Mouse (Mus musculus) CH12.LX (cell line): Measurements from ENCODE around the gene Ssbp4. TPM values are rescaled to one million over a fixed set of nuclear protein-coding genes. Genes with fewer than 3 reads are reported as not detected.

ENCODE experiments used
- DNase-seq: peaks from one replicate; pipeline ENCODE4 v3.0.0-alpha.2; 2013; ENCODE audit errors: extremely low read depth
- H3K27ac ChIP-seq: 2 replicates; pipeline ENCODE4 v1.5.1; 2012; ENCODE audit warnings: low read depth, mild to moderate bottlenecking, control low read depth, moderate library complexity; ENCODE audit not compliant: insufficient read depth
- H3K27me3 ChIP-seq: replicated peaks from 2 replicates; pipeline ENCODE3; 2012; ENCODE audit warnings: inconsistent platforms
- H3K36me3 ChIP-seq, 2 experiments: replicated peaks in 1 of 2; 2 replicates each; pipeline versions ENCODE3 to v1.6.1; 2012; ENCODE audit warnings: inconsistent platforms in 1 of 2, low read length in 1 of 2, mild to moderate bottlenecking in 1 of 2, mixed read lengths in 1 of 2, moderate library complexity in 1 of 2; ENCODE audit not compliant: control insufficient read depth in 1 of 2, insufficient read depth in 1 of 2
- H3K4me1 ChIP-seq, 2 experiments: 2 replicates each; pipeline ENCODE4 v1.6.1; 2012; ENCODE audit warnings: inconsistent platforms in 1 of 2, moderate library complexity in 1 of 2; ENCODE audit not compliant: insufficient read depth in 2 of 2, control insufficient read depth in 1 of 2
- H3K4me2 ChIP-seq: 2 replicates; pipeline ENCODE4 v1.6.1; 2012; ENCODE audit warnings: low read depth, mild to moderate bottlenecking, control low read depth; ENCODE audit not compliant: poor library complexity, insufficient read depth, severe bottlenecking
- H3K4me3 ChIP-seq, 3 experiments: fragments of 150-350 bp in 1 of 3; sonication (generic) in 1 of 3; replicated peaks in 1 of 3; 2 replicates each; pipeline versions ENCODE3 to v1.5.1; 2011 to 2012; ENCODE audit warnings: low read depth in 2 of 3, low read length in 2 of 3, mild to moderate bottlenecking in 2 of 3, moderate library complexity in 2 of 3, control low read depth in 1 of 3, improper control_type of control experiment in 1 of 3, inconsistent platforms in 1 of 3, mixed read lengths in 1 of 3; ENCODE audit not compliant: poor library complexity in 1 of 3
- H3K79me2 ChIP-seq: replicated peaks from 2 replicates; pipeline ENCODE4 v1.6.1; 2012; ENCODE audit warnings: mild to moderate bottlenecking, moderate library complexity; ENCODE audit not compliant: control insufficient read depth, poor library complexity, insufficient read depth, severe bottlenecking; ENCODE audit errors: extremely low read depth
- H3K9ac ChIP-seq: 2 replicates; pipeline ENCODE4 v1.6.1; 2012; ENCODE audit warnings: low read depth, mild to moderate bottlenecking, control low read depth, moderate library complexity; ENCODE audit not compliant: insufficient read depth
- H3K9me3 ChIP-seq: replicated peaks from 2 replicates; pipeline ENCODE3; 2012; ENCODE audit warnings: low read length, inconsistent platforms, mixed read lengths
- BHLHE40 ChIP-seq: IDR thresholded peaks from 2 replicates; pipeline ENCODE4 v1.6.1; 2011; ENCODE audit warnings: mild to moderate bottlenecking, low read depth, low read length, improper control_type of control experiment
- CHD1 ChIP-seq: IDR thresholded peaks from 2 replicates; pipeline ENCODE4 v1.6.1; 2012; ENCODE audit warnings: low read depth, low read length, improper control_type of control experiment, inconsistent platforms
- CHD2 ChIP-seq: IDR thresholded peaks from 2 replicates; pipeline ENCODE4 v1.6.1; 2011; ENCODE audit warnings: low read length, improper control_type of control experiment
- CTCF ChIP-seq, 2 experiments: IDR thresholded peaks in 1 of 2; conservative IDR thresholded peaks in 1 of 2; 2 replicates each; pipeline ENCODE4 v1.5.1; 2011 to 2012; ENCODE audit warnings: low read depth in 2 of 2, low read length in 2 of 2, improper control_type of control experiment in 1 of 2, inconsistent platforms in 1 of 2, mild to moderate bottlenecking in 1 of 2, moderate library complexity in 1 of 2
- E2F4 ChIP-seq: IDR thresholded peaks from 2 replicates; pipeline ENCODE4 v1.6.1; 2011; ENCODE audit warnings: low read depth, low read length, improper control_type of control experiment; ENCODE audit not compliant: insufficient replicate concordance
- ELF1 ChIP-seq: IDR thresholded peaks from 2 replicates; pipeline ENCODE4 v1.6.1; 2014; ENCODE audit warnings: low read depth, mild to moderate bottlenecking, inconsistent platforms, low read length, improper control_type of control experiment
- EP300 ChIP-seq: IDR thresholded peaks from 2 replicates; pipeline ENCODE4 v1.6.1; 2011; ENCODE audit warnings: low read length, improper control_type of control experiment
- ETS1 ChIP-seq: conservative IDR thresholded peaks from 2 replicates; pipeline ENCODE4 v1.6.1; 2012; ENCODE audit warnings: low read depth, mild to moderate bottlenecking, inconsistent platforms, low read length, improper control_type of control experiment, moderate library complexity
- GABPA ChIP-seq: IDR thresholded peaks from 2 replicates; pipeline ENCODE4 v1.6.1; 2012; ENCODE audit warnings: low read depth, low read length, improper control_type of control experiment, inconsistent platforms; ENCODE audit not compliant: insufficient replicate concordance
- HCFC1 ChIP-seq: IDR thresholded peaks from 2 replicates; pipeline ENCODE4 v1.6.1; 2012; ENCODE audit warnings: low read depth, mild to moderate bottlenecking, inconsistent platforms, low read length, improper control_type of control experiment
- IRF4 ChIP-seq: IDR thresholded peaks from 2 replicates; pipeline ENCODE4 v1.6.1; 2014; ENCODE audit warnings: low read depth, mild to moderate bottlenecking, inconsistent platforms, low read length, improper control_type of control experiment
- JUN ChIP-seq: IDR thresholded peaks from 2 replicates; pipeline ENCODE4 v1.6.1; 2011; ENCODE audit warnings: low read depth, mild to moderate bottlenecking, low read length, improper control_type of control experiment, moderate library complexity; ENCODE audit not compliant: insufficient read depth
- JUND ChIP-seq: conservative IDR thresholded peaks from 2 replicates; pipeline ENCODE4 v1.6.1; 2011; ENCODE audit warnings: low read depth, low read length, improper control_type of control experiment
- KAT2A ChIP-seq: IDR thresholded peaks from 2 replicates; pipeline ENCODE4 v1.6.1; 2012; ENCODE audit warnings: low read length, improper control_type of control experiment, inconsistent platforms; ENCODE audit not compliant: insufficient replicate concordance
- MAFK ChIP-seq: IDR thresholded peaks from 2 replicates; pipeline ENCODE4 v1.6.1; 2011; ENCODE audit warnings: low read length, improper control_type of control experiment; ENCODE audit not compliant: insufficient replicate concordance
- MAX ChIP-seq: IDR thresholded peaks from 2 replicates; pipeline ENCODE4 v1.6.1; 2011; ENCODE audit warnings: low read length, improper control_type of control experiment
- MAZ ChIP-seq: IDR thresholded peaks from 2 replicates; pipeline ENCODE4 v1.6.1; 2012; ENCODE audit warnings: low read depth, mild to moderate bottlenecking, inconsistent platforms, low read length, improper control_type of control experiment, moderate library complexity
- MEF2A ChIP-seq: IDR thresholded peaks from 2 replicates; pipeline ENCODE4 v1.6.1; 2014; ENCODE audit warnings: low read depth, mild to moderate bottlenecking, inconsistent platforms, low read length, improper control_type of control experiment, borderline replicate concordance
- MXI1 ChIP-seq: IDR thresholded peaks from 2 replicates; pipeline ENCODE4 v1.6.1; 2011; ENCODE audit warnings: mild to moderate bottlenecking, low read depth, low read length, improper control_type of control experiment
- MYC ChIP-seq: IDR thresholded peaks from 2 replicates; pipeline ENCODE4 v1.6.1; 2011; ENCODE audit warnings: low read depth, mild to moderate bottlenecking, improper control_type of control experiment, low read length
- NELFE ChIP-seq: IDR thresholded peaks from 2 replicates; pipeline ENCODE4 v1.6.1; 2011; ENCODE audit warnings: low read depth, low read length, improper control_type of control experiment
- NRF1 ChIP-seq: IDR thresholded peaks from 2 replicates; pipeline ENCODE4 v1.6.1; 2014; ENCODE audit warnings: low read depth, mild to moderate bottlenecking, inconsistent platforms, low read length, improper control_type of control experiment, moderate library complexity
- PAX5 ChIP-seq: IDR thresholded peaks from 2 replicates; pipeline ENCODE4 v1.6.1; 2012; ENCODE audit warnings: low read length, inconsistent platforms, mixed read lengths
- POLR2A ChIP-seq: IDR thresholded peaks from 2 replicates; pipeline ENCODE4 v1.6.1; 2011; ENCODE audit warnings: low read depth, mild to moderate bottlenecking, improper control_type of control experiment, low read length
- POLR2AphosphoS2 ChIP-seq: IDR thresholded peaks from 2 replicates; pipeline ENCODE4 v1.6.1; 2011; ENCODE audit warnings: low read depth, low read length, improper control_type of control experiment
- RAD21 ChIP-seq: IDR thresholded peaks from 2 replicates; pipeline ENCODE4 v1.6.1; 2011; ENCODE audit warnings: low read depth, mild to moderate bottlenecking, low read length, improper control_type of control experiment, moderate library complexity
- RCOR1 ChIP-seq: conservative IDR thresholded peaks from 2 replicates; pipeline ENCODE4 v1.6.1; 2012; ENCODE audit warnings: low read depth, mild to moderate bottlenecking, inconsistent platforms, low read length, improper control_type of control experiment
- SIN3A ChIP-seq: IDR thresholded peaks from 2 replicates; pipeline ENCODE4 v1.6.1; 2012; ENCODE audit warnings: low read length, improper control_type of control experiment, inconsistent platforms
- TBP ChIP-seq: conservative IDR thresholded peaks from 2 replicates; pipeline ENCODE4 v1.6.1; 2011; ENCODE audit warnings: low read depth, low read length, improper control_type of control experiment
- TCF12 ChIP-seq: IDR thresholded peaks from 2 replicates; pipeline ENCODE4 v1.6.1; 2014; ENCODE audit warnings: low read depth, mild to moderate bottlenecking, inconsistent platforms, low read length, improper control_type of control experiment
- UBTF ChIP-seq: IDR thresholded peaks from 2 replicates; pipeline ENCODE4 v1.6.1; 2012; ENCODE audit warnings: low read depth, mild to moderate bottlenecking, inconsistent platforms, low read length, improper control_type of control experiment, moderate library complexity
- USF1 ChIP-seq: IDR thresholded peaks from 2 replicates; pipeline ENCODE4 v1.6.1; 2014; ENCODE audit warnings: low read depth, mild to moderate bottlenecking, inconsistent platforms, low read length, improper control_type of control experiment
- USF2 ChIP-seq: conservative IDR thresholded peaks from 2 replicates; pipeline ENCODE4 v1.6.1; 2011; ENCODE audit warnings: low read depth, low read length, improper control_type of control experiment
- ZC3H11A ChIP-seq: IDR thresholded peaks from 2 replicates; pipeline ENCODE4 v1.6.1; 2012; ENCODE audit warnings: low read depth, mild to moderate bottlenecking, inconsistent platforms, low read length, improper control_type of control experiment
- ZKSCAN1 ChIP-seq: IDR thresholded peaks from 2 replicates; pipeline ENCODE4 v1.6.1; 2012; ENCODE audit warnings: low read depth, inconsistent platforms, low read length, improper control_type of control experiment, borderline replicate concordance
- ZMIZ1 ChIP-seq: IDR thresholded peaks from 2 replicates; pipeline ENCODE4 v1.6.1; 2012; ENCODE audit warnings: low read depth, mild to moderate bottlenecking, inconsistent platforms, low read length, improper control_type of control experiment
- ZNF384 ChIP-seq: IDR thresholded peaks from 2 replicates; pipeline ENCODE4 v1.6.1; 2012; ENCODE audit warnings: low read depth, low read length, improper control_type of control experiment, inconsistent platforms
- dilution Hi-C: fragments of 300-500 bp; cut with MboI; formaldehyde crosslinking; loops from 2 replicates; pipeline ENCODE4 v1.14.3; 2020; ENCODE audit warnings: low sequenced_read_pairs; ENCODE audit not compliant: extremely low pct_unique_long_range_greater_than_20kb, extremely low pct_ligation_motif_present
- in situ Hi-C: fragments of 300-500 bp; cut with MboI; formaldehyde crosslinking; loops from 3 replicates; pipeline ENCODE4 v1.14.3; 2019; ENCODE audit warnings: low sequenced_read_pairs, low pct_ligation_motif_present, low pct_unique_long_range_greater_than_20kb, mixed read lengths
- polyA plus RNA-seq: library from polyadenylated mRNA; unstranded; fragments of >175 nt; gene quantifications from 2 replicates; pipeline ENCODE4 v1.2.1, GENCODE M21; 2012; ENCODE audit warnings: low read depth; ENCODE audit not compliant: insufficient read length
- total RNA-seq, 2 experiments: library from RNA; depleted of rRNA; stranded (reverse); fragments of 300-350 nt in 1 of 2; fragments of >200 nt in 1 of 2; gene quantifications; 2 replicates each; pipeline ENCODE4 v1.2.3; 2012 to 2014

Ssbp4 gene
- total and polyA plus RNA-seq, 3 experiments: 41.3 to 128 (median 77.3) TPM

DNA sequence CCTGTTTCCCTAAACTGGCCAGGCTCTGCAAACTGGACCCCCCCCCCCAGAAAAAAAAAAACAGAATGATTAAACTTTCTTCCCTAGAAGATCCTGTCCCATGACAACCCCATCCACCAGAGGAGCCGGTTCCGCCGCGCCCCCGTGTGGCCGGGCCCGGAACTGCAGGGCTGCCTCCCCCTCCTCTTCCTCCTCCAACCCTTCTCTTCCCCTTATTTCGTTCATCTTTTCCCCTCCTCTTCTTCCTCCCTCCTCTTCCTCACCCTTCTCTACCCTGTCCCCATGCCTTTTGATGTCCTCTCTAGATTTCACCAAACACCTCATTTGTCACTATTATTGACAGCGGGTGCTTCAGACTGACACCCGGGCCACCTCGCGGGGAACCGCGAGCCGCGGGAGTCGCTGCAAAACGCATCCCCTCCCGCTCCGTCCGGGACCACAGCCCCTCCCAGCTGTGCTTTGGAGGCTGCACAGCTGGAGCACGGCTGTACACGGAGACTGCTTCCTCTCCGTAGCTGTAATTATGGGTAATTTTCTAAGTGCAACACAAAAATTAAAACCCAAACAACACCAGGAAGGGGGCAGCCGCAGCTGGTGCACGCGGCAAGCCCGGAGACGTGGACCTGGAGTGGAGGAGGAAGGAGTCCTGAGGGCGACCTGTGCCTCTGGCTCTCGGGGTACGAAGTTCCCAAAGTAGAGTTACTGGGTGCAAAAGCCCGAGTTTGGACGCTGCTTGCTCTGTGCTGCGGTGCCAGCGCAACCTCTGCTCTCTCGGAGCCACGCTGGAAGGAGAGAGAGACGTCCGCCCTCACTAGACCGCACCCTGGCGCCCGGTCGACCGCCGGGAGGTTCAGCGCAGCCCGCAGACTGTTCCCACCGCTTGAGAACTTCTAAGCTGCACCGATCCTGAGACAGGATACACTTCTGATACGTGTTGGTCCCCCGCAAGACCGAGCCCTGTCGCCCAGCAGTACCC lies 2.4 kb upstream of the Ssbp4 start:
- no peaks in the 10 kb centered on the region for H3K27me3 ChIP-seq
- no peaks in the 10 kb centered on the region for H3K9me3 ChIP-seq
- H3K79me2 ChIP-seq: 0 out of 2 replicates have a peak, but pooled peaks cover 6% of the 10 kb centered on the region
- dilution Hi-C loops: no loop called here
- H3K27ac ChIP-seq: peak overlapping the region; percentile 90
- H3K4me3 ChIP-seq: peak overlapping the region; percentile 61 to 79 (median 65)
- H3K4me2 ChIP-seq: peak overlapping the region; percentile 84
- in situ Hi-C loops: loop anchor here (5.0 kb wide), 1 partner anchor 36 kb away; no protein-coding TSS in a partner anchor
- H3K36me3 ChIP-seq: peaks cover 0 to 3% of the 10 kb centered on the region in 2 experiments
- peaks cover 24 to 68% of the 10 kb centered on the region in 2 experiments for H3K4me1 ChIP-seq
- DNase-seq: peak; percentile 77
- H3K9ac ChIP-seq: peak overlapping the region; percentile 60
- 0 out of 2 replicates have a peak, but pooled peaks have one; percentile 5 for TF ChIP-seq NRF1
- TF ChIP-seq HCFC1: no peak
- no peak for TF ChIP-seq USF1
- no peak for TF ChIP-seq EP300
- no peak; the same call in 1 of the 2 replicates for TF ChIP-seq MXI1
- TF ChIP-seq E2F4: no peak
- TF ChIP-seq ZNF384: peak; percentile 78
- no peak for TF ChIP-seq ZC3H11A
- TF ChIP-seq RCOR1: peak; percentile 36; the same call in 1 of the 2 replicates
- TF ChIP-seq BHLHE40: peak; percentile 26; the same call in 1 of the 2 replicates
- no peak for TF ChIP-seq USF2
- TF ChIP-seq JUN: no peak
- TF ChIP-seq MEF2A: peak; percentile 42; the same call in 1 of the 2 replicates
- TF ChIP-seq CHD2: no peak; the same call in 1 of the 2 replicates
- TF ChIP-seq TBP: no peak
- no peak for TF ChIP-seq NELFE
- TF ChIP-seq ZKSCAN1: no peak
- TF ChIP-seq MAZ: peak; percentile 67
- no peak for TF ChIP-seq PAX5
- TF ChIP-seq RAD21: peak; percentile 47
- TF ChIP-seq CTCF (conservative IDR thresholded peaks at IDR 0.05 in 1 of 2, IDR thresholded peaks at IDR 0.05 in 1 of 2; ENCODE audit: low read depth in 2 of 2, low read length in 2 of 2): peak; percentile 65 to 83
- TF ChIP-seq ETS1: 0 out of 2 replicates have a peak, but pooled peaks have one; percentile 11
- no peak for TF ChIP-seq GABPA
- no peak for TF ChIP-seq MYC
- peak; percentile 40 for TF ChIP-seq TCF12
- no peak for TF ChIP-seq JUND
- TF ChIP-seq CHD1: no peak; the same call in 1 of the 2 replicates
- 0 out of 2 replicates have a peak, but pooled peaks have one; percentile 39 for TF ChIP-seq ZMIZ1
- TF ChIP-seq POLR2AphosphoS2: no peak
- 0 out of 2 replicates have a peak, but pooled peaks have one; percentile 5 for TF ChIP-seq POLR2A
- TF ChIP-seq KAT2A: no peak
- no peak for TF ChIP-seq MAFK
- TF ChIP-seq IRF4: no peak
- peak; percentile 60; the same call in 1 of the 2 replicates for TF ChIP-seq UBTF
- peak; percentile 19; the same call in 1 of the 2 replicates for TF ChIP-seq SIN3A
- peak; percentile 66 for TF ChIP-seq ELF1
- TF ChIP-seq MAX: no peak; the same call in 1 of the 2 replicates
